Mouse (Mus musculus) embryonic fibroblast, embryonic 13.5 days (primary cell): Measurements from ENCODE around the gene Rnf25.

Source experiments
- CTCF ChIP-seq: IDR thresholded peaks from 2 replicates; pipeline ENCODE4 v1.5.1; 2011; ENCODE audit warnings: mild to moderate bottlenecking, control low read depth, low read length, moderate library complexity, borderline replicate concordance; ENCODE audit not compliant: insufficient read depth
- POLR2A ChIP-seq: IDR thresholded peaks from 2 replicates; pipeline ENCODE4 v1.6.1; 2011; ENCODE audit warnings: low read depth, mild to moderate bottlenecking, control low read depth, low read length, moderate library complexity

- TF ChIP-seq POLR2A = no peak
- no peak for TF ChIP-seq CTCF
Observed at GRCm38 (mm10) chr1:74626076-74626475, 24.9 kb upstream of the Rnf25 start.
